Mouse (Mus musculus) forebrain, embryonic 16.5 days (tissue): ENCODE measurements around the gene Tmem178. TPM values are rescaled to one million over a fixed set of nuclear protein-coding genes. Genes with fewer than 3 reads are reported as not detected.
A peak's percentile ranks its signal among the peaks of the same experiment; 100 is the strongest.

Source experiments
- ATAC-seq: fragments of 200-750 bp; cut with Nextera tagmentation; 2 replicates; pipeline ENCODE4 v1.8.0; 2017; ENCODE audit warnings: mild to moderate bottlenecking, moderate library complexity
- H3K27ac ChIP-seq: fragments of 300-500 bp; sonication (generic); 2 replicates; pipeline ENCODE4 v1.5.1; 2014; ENCODE audit warnings: low read length, control low read depth
- H3K27me3 ChIP-seq: fragments of 300-500 bp; sonication (generic); replicated peaks from 2 replicates; pipeline ENCODE4 v1.6.1; 2014; ENCODE audit warnings: low read length; ENCODE audit not compliant: control insufficient read depth, insufficient read depth
- H3K36me3 ChIP-seq: fragments of 300-500 bp; sonication (generic); 2 replicates; pipeline ENCODE4 v1.6.1; 2014; ENCODE audit not compliant: control insufficient read depth, insufficient read depth
- H3K4me1 ChIP-seq: fragments of 300-500 bp; sonication (generic); replicated peaks from 2 replicates; pipeline ENCODE4 v1.6.1; 2014; ENCODE audit warnings: low read length; ENCODE audit not compliant: control insufficient read depth, insufficient read depth
- H3K4me2 ChIP-seq: fragments of 300-500 bp; sonication (generic); 2 replicates; pipeline ENCODE4 v1.6.1; 2014; ENCODE audit warnings: mild to moderate bottlenecking, low read length, control low read depth
- H3K4me3 ChIP-seq: fragments of 300-500 bp; sonication (generic); replicated peaks from 2 replicates; pipeline ENCODE4 v1.5.1; 2014; ENCODE audit warnings: mild to moderate bottlenecking, low read length, control low read depth
- H3K9ac ChIP-seq: fragments of 300-500 bp; sonication (generic); replicated peaks from 2 replicates; pipeline ENCODE4 v1.6.1; 2014; ENCODE audit warnings: low read depth, low read length, control low read depth
- H3K9me3 ChIP-seq: fragments of 300-500 bp; sonication (generic); 2 replicates; pipeline ENCODE4 v1.6.1; 2016; ENCODE audit warnings: low read length; ENCODE audit not compliant: control insufficient read depth
- WGBS: fragments of 180-500 bp; shearing (Covaris S2); extraction: QIAGEN DNeasy Blood & Tissue Kit; methylation state at CpG from one replicate; pipeline ENCODE4 v1.1.7; 2014; 5-methylcytosine and 5-hydroxymethylcytosine counted together
- polyA plus RNA-seq: library from polyadenylated mRNA; unstranded; fragments of >200 nt; fragmentation: Nextera tagmentation; extraction: Ambion mirVana; gene quantifications from 2 replicates; pipeline ENCODE4 v1.2.1, GENCODE M21; 2015

Tmem178 gene
- polyA plus RNA-seq, 1 experiment from 2014 or later = 36.3 TPM

DNA sequence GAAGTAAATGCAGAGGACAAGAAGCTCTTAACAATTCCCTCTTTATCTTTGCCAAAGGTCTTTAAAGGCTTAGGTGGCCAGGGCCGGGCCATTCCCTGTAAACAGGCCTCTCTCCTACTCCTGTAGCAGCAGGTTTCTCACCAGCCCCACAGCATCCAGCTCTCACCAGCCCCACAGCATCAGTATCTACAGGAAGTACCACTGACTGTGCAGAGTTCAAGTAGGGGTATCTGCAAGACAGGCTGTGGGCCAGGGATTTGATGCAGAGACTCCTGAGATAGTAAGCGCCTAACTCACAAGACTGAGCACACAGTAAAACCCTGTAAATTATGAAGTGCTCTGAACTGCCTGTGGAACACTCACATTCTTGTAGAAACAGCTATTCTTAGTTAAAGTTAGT lies 88.5 kb downstream of the Tmem178 start:
- H3K4me2 ChIP-seq = no peak overlapping the region
- no peak overlapping the region for H3K4me3 ChIP-seq
- WGBS = 84% methylated on average over 2 of the region's 2 CpGs
- H3K36me3 ChIP-seq = no peaks in the 10 kb centered on the region; the same call in 1 of the 2 replicates
- H3K27ac ChIP-seq = no peak overlapping the region
- no peak overlapping the region for H3K9ac ChIP-seq
- ATAC-seq = no peak
- H3K4me1 ChIP-seq = no peaks in the 10 kb centered on the region
- no peaks in the 10 kb centered on the region for H3K27me3 ChIP-seq
- no peaks in the 10 kb centered on the region for H3K9me3 ChIP-seq

DNA sequence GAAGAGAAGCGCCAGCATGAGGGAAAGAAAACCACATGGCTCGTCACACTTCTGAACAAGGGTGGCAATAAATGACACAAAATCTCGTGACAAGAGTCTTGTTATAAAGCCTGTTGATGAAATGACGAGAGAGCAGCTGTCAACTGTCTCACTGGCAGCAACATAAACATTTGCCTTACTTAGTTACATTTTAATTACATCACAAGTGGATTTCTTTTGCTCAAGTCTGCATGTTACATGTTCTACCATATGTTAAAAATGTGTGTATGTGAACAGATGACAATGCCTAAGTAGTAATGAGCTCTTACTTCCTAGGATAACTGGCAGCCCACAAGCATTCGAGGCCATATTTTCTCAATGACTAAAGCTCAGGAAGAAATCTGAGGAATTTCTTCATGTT lies 90.9 kb downstream of the Tmem178 start:
- no peak overlapping the region for H3K4me2 ChIP-seq
- peak; percentile 77 for ATAC-seq
- no peak overlapping the region for H3K9ac ChIP-seq
- WGBS = 59% methylated on average over 5 of the region's 5 CpGs
- H3K36me3 ChIP-seq = no peaks in the 10 kb centered on the region; the same call in 1 of the 2 replicates
- no peaks in the 10 kb centered on the region for H3K4me1 ChIP-seq
- no peaks in the 10 kb centered on the region for H3K9me3 ChIP-seq
- H3K27ac ChIP-seq = peak overlapping the region; percentile 26
- no peaks in the 10 kb centered on the region for H3K27me3 ChIP-seq
- no peak overlapping the region for H3K4me3 ChIP-seq

DNA sequence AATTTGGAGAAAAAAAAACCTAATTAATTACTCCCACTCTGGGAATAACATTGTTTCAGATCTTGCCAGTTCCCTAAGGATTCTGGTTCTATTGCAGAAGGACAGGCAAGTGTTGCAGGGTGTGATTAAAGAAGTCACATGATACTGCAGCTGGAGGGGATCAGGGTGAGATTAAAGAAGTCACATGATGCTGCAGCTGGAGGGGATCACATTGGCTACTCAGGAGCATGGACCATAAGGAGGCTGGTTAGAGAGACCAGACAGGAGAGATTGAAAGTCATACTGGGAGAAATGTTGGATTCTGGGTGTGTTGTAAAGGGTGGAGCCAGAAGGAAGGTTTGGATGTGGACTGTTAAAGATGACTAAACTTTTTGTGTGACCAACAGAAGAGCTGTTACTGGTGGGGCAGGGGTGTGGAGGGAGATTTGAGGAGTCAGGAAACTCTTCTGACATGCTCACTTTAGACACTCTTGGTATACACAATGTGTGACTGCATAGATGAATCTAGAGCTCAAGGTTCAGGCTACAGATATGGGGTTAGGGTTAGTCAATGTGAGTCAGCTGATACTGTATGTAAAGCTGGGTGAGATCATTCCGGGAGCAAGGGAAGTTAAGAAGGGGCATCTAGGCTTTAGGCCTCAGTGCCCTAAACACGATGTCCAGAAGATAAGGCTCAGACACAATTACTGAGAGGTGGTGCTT lies 94.4 kb downstream of the Tmem178 start:
- no peak overlapping the region for H3K4me3 ChIP-seq
- peaks cover 2% of the 10 kb centered on the region; the same call in 1 of the 2 replicates for H3K36me3 ChIP-seq
- H3K4me2 ChIP-seq = no peak overlapping the region
- ATAC-seq = no peak
- H3K4me1 ChIP-seq = no peaks in the 10 kb centered on the region
- H3K27me3 ChIP-seq = no peaks in the 10 kb centered on the region
- WGBS = 94% methylated on average over 2 of the region's 2 CpGs
- H3K27ac ChIP-seq = no peak overlapping the region
- no peaks in the 10 kb centered on the region for H3K9me3 ChIP-seq
- no peak overlapping the region for H3K9ac ChIP-seq

GRCm38 (mm10) chr17:81041662-81042061 lies 97.2 kb downstream of the Tmem178 start:
- Histone ChIP-seq H3K36me3 (peaks cover 2% of the 10 kb centered on the region; the same call in 1 of the 2 replicates), H3K4me2 (no peak overlapping the region), H3K4me3 (no peak overlapping the region), H3K4me1 (no peaks in the 10 kb centered on the region), H3K9me3 (no peaks in the 10 kb centered on the region), H3K27ac (no peak overlapping the region), H3K27me3 (no peaks in the 10 kb centered on the region), H3K9ac (no peak overlapping the region)
- WGBS = 89% methylated on average over 2 of the region's 2 CpGs
- ATAC-seq = no peak

- 54% methylated on average over 3 of the region's 3 CpGs for WGBS
- ATAC-seq = peak; percentile 68
- H3K4me2 ChIP-seq = no peak overlapping the region
Measured at GRCm38 (mm10) chr17:81044356-81044755, 99.9 kb downstream of the Tmem178 start.

GRCm38 (mm10) chr17:81045115-81045514 lies 100.7 kb downstream of the Tmem178 start:
- Histone ChIP-seq H3K9me3 (no peaks in the 10 kb centered on the region), H3K9ac (no peak overlapping the region), H3K36me3 (0 out of 2 replicates have a peak, but pooled peaks cover 2% of the 10 kb centered on the region), H3K27me3 (no peaks in the 10 kb centered on the region), H3K4me3 (no peak overlapping the region), H3K27ac (no peak overlapping the region), H3K4me2 (no peak overlapping the region), H3K4me1 (no peaks in the 10 kb centered on the region)
- WGBS = 98% methylated on average over 6 of the region's 6 CpGs
- ATAC-seq = no peak

More at GRCm38 (mm10) chr17:81044356-81044755, 99.9 kb downstream of the Tmem178 start:
- Histone ChIP-seq H3K27me3 (no peaks in the 10 kb centered on the region), H3K4me3 (no peak overlapping the region), H3K36me3 (0 out of 2 replicates have a peak, but pooled peaks cover 2% of the 10 kb centered on the region), H3K9ac (no peak overlapping the region), H3K4me1 (no peaks in the 10 kb centered on the region), H3K9me3 (no peaks in the 10 kb centered on the region), H3K27ac (peak overlapping the region; percentile 52; the same call in 1 of the 2 replicates)

DNA sequence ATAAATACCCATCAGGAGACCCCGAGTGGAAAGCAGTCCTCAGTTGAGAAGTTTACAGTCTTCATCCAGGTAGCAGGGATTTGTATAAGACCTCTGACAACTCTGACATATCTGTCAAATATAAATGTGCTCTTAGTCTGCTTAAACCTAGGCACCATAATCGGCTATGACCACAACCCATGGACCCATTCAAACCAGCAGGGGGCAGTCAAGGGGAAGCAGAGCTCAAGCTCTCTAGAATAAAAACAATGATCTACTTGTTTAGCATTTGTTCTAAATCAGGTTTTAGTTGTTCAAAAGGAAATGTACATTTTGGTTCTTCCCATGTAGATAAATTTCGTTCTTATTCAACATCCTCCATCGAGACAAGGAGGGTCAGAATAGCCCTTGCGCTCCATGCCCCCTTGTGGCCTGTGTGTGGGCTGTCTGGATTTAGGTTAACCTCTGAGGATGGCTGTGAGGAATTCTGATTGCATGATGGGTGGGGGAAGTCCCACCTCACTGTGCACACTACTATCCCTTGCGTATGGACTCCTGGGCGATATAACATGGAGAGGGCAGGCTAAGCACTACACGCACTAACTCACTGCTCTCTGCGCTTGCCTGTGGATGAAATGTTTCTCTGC lies 101.2 kb downstream of the Tmem178 start:
- H3K9me3 ChIP-seq = no peaks in the 10 kb centered on the region
- no peak overlapping the region for H3K4me2 ChIP-seq
- no peaks in the 10 kb centered on the region for H3K4me1 ChIP-seq
- 90% methylated on average over 9 of the region's 9 CpGs for WGBS
- no peak for ATAC-seq
- H3K27ac ChIP-seq = no peak overlapping the region
- no peak overlapping the region for H3K4me3 ChIP-seq
- H3K36me3 ChIP-seq = 0 out of 2 replicates have a peak, but pooled peaks cover 2% of the 10 kb centered on the region
- no peak overlapping the region for H3K9ac ChIP-seq
- no peaks in the 10 kb centered on the region for H3K27me3 ChIP-seq

DNA sequence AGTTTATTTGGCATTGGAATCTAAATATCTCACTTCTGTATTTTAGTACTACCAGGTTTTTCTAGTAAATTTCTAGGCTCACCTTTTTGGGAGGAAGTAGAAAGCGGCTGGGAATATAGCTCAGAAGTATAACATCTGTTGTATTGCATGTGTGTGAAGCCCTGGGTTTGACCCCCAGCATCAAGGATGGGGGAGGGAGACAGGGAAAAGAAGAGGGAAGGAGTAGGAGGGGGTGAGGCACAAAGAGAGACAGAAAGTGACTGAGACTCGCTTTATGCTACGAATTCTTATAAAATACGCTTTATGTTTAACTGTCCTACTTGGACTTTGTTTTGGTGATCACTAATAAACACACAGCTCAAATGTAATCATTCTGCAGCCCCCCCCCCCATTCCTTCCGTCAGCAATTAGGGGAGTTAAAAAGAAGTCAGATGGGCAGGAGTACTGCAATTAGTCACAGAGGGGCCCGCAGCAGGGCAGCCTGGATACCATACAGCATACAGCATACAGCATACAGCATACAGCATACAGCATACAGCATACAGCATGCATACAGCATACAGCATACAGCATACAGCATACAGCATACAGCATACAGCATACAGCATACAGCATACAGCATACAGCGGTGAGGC lies 103.6 kb downstream of the Tmem178 start:
- no peak for ATAC-seq
- Histone ChIP-seq H3K9me3 (no peaks in the 10 kb centered on the region), H3K9ac (no peak overlapping the region), H3K27me3 (no peaks in the 10 kb centered on the region), H3K4me2 (no peak overlapping the region), H3K36me3 (no peaks in the 10 kb centered on the region), H3K4me3 (no peak overlapping the region), H3K27ac (no peak overlapping the region), H3K4me1 (no peaks in the 10 kb centered on the region)
- 75% methylated on average over 7 of the region's 7 CpGs for WGBS
